Mouse (Mus musculus): ENCODE measurements at regions not wholly inside any gene's neighbourhood (a gene's known extent, or its start where the extent isn't known, plus 50 kb on each side); places are given as distances from the start of the nearest gene placed in this dataset.

- no peak overlapping the region for H3K4me2 ChIP-seq (ENCODE audit: low read depth, low read length)
- H3K4me3 ChIP-seq (ENCODE audit: low read length), result no peak overlapping the region
- peaks cover 4% of the 10 kb centered on the region; the same call in 1 of the 2 replicates for H3K4me1 ChIP-seq (replicated peaks; ENCODE audit: control insufficient read depth, insufficient read depth, low read length)
- WGBS, result 54% methylated on average over 2 of the region's 2 CpGs
- H3K9me3 ChIP-seq (ENCODE audit: control insufficient read depth, low read length), result no peaks in the 10 kb centered on the region; the same call in 1 of the 2 replicates
- ATAC-seq (ENCODE audit: low read depth), result no peak
- H3K9ac ChIP-seq (ENCODE audit: low read length), result no peak overlapping the region
- no peaks in the 10 kb centered on the region for H3K27me3 ChIP-seq (ENCODE audit: control insufficient read depth, insufficient read depth, low read depth, low read length)
- H3K27ac ChIP-seq (ENCODE audit: low read length), result no peak overlapping the region
- H3K36me3 ChIP-seq (ENCODE audit: control insufficient read depth, insufficient read depth, low read length), result no peaks in the 10 kb centered on the region
Observed at GRCm38 (mm10) chr9:117967080-117967479, 73.2 kb upstream of the Azi2 start.

GRCm38 (mm10) chr9:117966326-117966989 lies 73.8 kb upstream of the Azi2 start:
- H3K27me3 ChIP-seq (ENCODE audit: control insufficient read depth, insufficient read depth, low read depth, low read length), result no peaks in the 10 kb centered on the region
- H3K4me2 ChIP-seq (ENCODE audit: low read depth, low read length), result no peak overlapping the region
- no peaks in the 10 kb centered on the region for H3K9me3 ChIP-seq (ENCODE audit: control insufficient read depth, low read length)
- no peak overlapping the region for H3K4me3 ChIP-seq (ENCODE audit: low read length)
- H3K4me1 ChIP-seq (replicated peaks; ENCODE audit: control insufficient read depth, insufficient read depth, low read length), result peaks cover 9% of the 10 kb centered on the region; the same call in 1 of the 2 replicates
- no peaks in the 10 kb centered on the region for H3K36me3 ChIP-seq (ENCODE audit: control insufficient read depth, insufficient read depth, low read length)
- no peak overlapping the region for H3K27ac ChIP-seq (ENCODE audit: low read length)
- 47% methylated on average over 10 of the region's 10 CpGs for WGBS
- peak; percentile 71 for ATAC-seq (ENCODE audit: low read depth)
- no peak overlapping the region for H3K9ac ChIP-seq (ENCODE audit: low read length)

- H3K9me3 ChIP-seq (ENCODE audit: control insufficient read depth, low read length), result no peaks in the 10 kb centered on the region
- 30% methylated on average over 9 of the region's 9 CpGs for WGBS
- ATAC-seq (ENCODE audit: low read depth), result peak; percentile 77
- H3K9ac ChIP-seq (ENCODE audit: low read length), result no peak overlapping the region
- H3K36me3 ChIP-seq (ENCODE audit: control insufficient read depth, insufficient read depth, low read length), result no peaks in the 10 kb centered on the region
- H3K4me3 ChIP-seq (ENCODE audit: low read length), result no peak overlapping the region
- peak overlapping the region; percentile 90 for H3K27ac ChIP-seq (ENCODE audit: low read length)
- no peaks in the 10 kb centered on the region for H3K27me3 ChIP-seq (ENCODE audit: control insufficient read depth, insufficient read depth, low read depth, low read length)
- H3K4me2 ChIP-seq (ENCODE audit: low read depth, low read length), result no peak overlapping the region
- peaks cover 9% of the 10 kb centered on the region; the same call in 1 of the 2 replicates for H3K4me1 ChIP-seq (replicated peaks; ENCODE audit: control insufficient read depth, insufficient read depth, low read length)
Observed at GRCm38 (mm10) chr9:117962088-117963030, 77.9 kb upstream of the Azi2 start.

- no peaks in the 10 kb centered on the region for H3K27me3 ChIP-seq (ENCODE audit: control insufficient read depth, insufficient read depth, low read depth, low read length)
- peaks cover 12% of the 10 kb centered on the region; the same call in 1 of the 2 replicates for H3K4me1 ChIP-seq (replicated peaks; ENCODE audit: control insufficient read depth, insufficient read depth, low read length)
- 87% methylated on average over 2 of the region's 2 CpGs for WGBS
- H3K9ac ChIP-seq (ENCODE audit: low read length), result no peak overlapping the region
- no peaks in the 10 kb centered on the region for H3K9me3 ChIP-seq (ENCODE audit: control insufficient read depth, low read length)
- no peak overlapping the region for H3K4me3 ChIP-seq (ENCODE audit: low read length)
- H3K4me2 ChIP-seq (ENCODE audit: low read depth, low read length), result no peak overlapping the region
- no peak for ATAC-seq (ENCODE audit: low read depth)
- H3K36me3 ChIP-seq (ENCODE audit: control insufficient read depth, insufficient read depth, low read length), result no peaks in the 10 kb centered on the region
- H3K27ac ChIP-seq (ENCODE audit: low read length), result no peak overlapping the region
Observed at GRCm38 (mm10) chr9:117959845-117960244, 80.5 kb upstream of the Azi2 start.

GRCm38 (mm10) chr9:117957195-117957594 lies 83.1 kb upstream of the Azi2 start:
- H3K4me2 ChIP-seq (ENCODE audit: low read depth, low read length), result no peak overlapping the region
- peaks cover 9% of the 10 kb centered on the region; the same call in 1 of the 2 replicates for H3K4me1 ChIP-seq (replicated peaks; ENCODE audit: control insufficient read depth, insufficient read depth, low read length)
- H3K36me3 ChIP-seq (ENCODE audit: control insufficient read depth, insufficient read depth, low read length), result no peaks in the 10 kb centered on the region
- H3K4me3 ChIP-seq (ENCODE audit: low read length), result no peak overlapping the region
- H3K9ac ChIP-seq (ENCODE audit: low read length), result no peak overlapping the region
- no peaks in the 10 kb centered on the region for H3K27me3 ChIP-seq (ENCODE audit: control insufficient read depth, insufficient read depth, low read depth, low read length)
- 44% methylated on average over 2 of the region's 2 CpGs for WGBS
- peak; percentile 72 for ATAC-seq (ENCODE audit: low read depth)
- peak overlapping the region; percentile 84 for H3K27ac ChIP-seq (ENCODE audit: low read length)
- no peaks in the 10 kb centered on the region for H3K9me3 ChIP-seq (ENCODE audit: control insufficient read depth, low read length)

GRCm38 (mm10) chr9:117956691-117957090 lies 83.6 kb upstream of the Azi2 start:
- peak overlapping the region; percentile 82 for H3K27ac ChIP-seq (ENCODE audit: low read length)

GRCm38 (mm10) chr9:117927466-117927847 lies 112.8 kb upstream of the Azi2 start:
- no peak for ATAC-seq (ENCODE audit: low read depth)
- Histone ChIP-seq H3K4me3 (ENCODE audit: low read length) (no peak overlapping the region), H3K9ac (ENCODE audit: low read length) (no peak overlapping the region), H3K9me3 (ENCODE audit: control insufficient read depth, low read length) (no peaks in the 10 kb centered on the region), H3K4me1 (replicated peaks; ENCODE audit: control insufficient read depth, insufficient read depth, low read length) (no peaks in the 10 kb centered on the region), H3K36me3 (ENCODE audit: control insufficient read depth, insufficient read depth, low read length) (no peaks in the 10 kb centered on the region), H3K4me2 (ENCODE audit: low read depth, low read length) (no peak overlapping the region), H3K27ac (ENCODE audit: low read length) (no peak overlapping the region), H3K27me3 (ENCODE audit: control insufficient read depth, insufficient read depth, low read depth, low read length) (no peaks in the 10 kb centered on the region)
- 65% methylated on average over 7 of the region's 7 CpGs for WGBS

More at GRCm38 (mm10) chr9:117956691-117957090, 83.6 kb upstream of the Azi2 start:
- Histone ChIP-seq H3K27me3 (ENCODE audit: control insufficient read depth, insufficient read depth, low read depth, low read length) (no peaks in the 10 kb centered on the region), H3K36me3 (ENCODE audit: control insufficient read depth, insufficient read depth, low read length) (no peaks in the 10 kb centered on the region), H3K9me3 (ENCODE audit: control insufficient read depth, low read length) (no peaks in the 10 kb centered on the region), H3K9ac (ENCODE audit: low read length) (no peak overlapping the region), H3K4me3 (ENCODE audit: low read length) (no peak overlapping the region), H3K4me1 (replicated peaks; ENCODE audit: control insufficient read depth, insufficient read depth, low read length) (peaks cover 4% of the 10 kb centered on the region; the same call in 1 of the 2 replicates), H3K4me2 (ENCODE audit: low read depth, low read length) (no peak overlapping the region)
- 20% methylated on average over 2 of the region's 2 CpGs for WGBS
- peak; percentile 85 for ATAC-seq (ENCODE audit: low read depth)

- ATAC-seq (ENCODE audit: low read depth), result no peak
- Histone ChIP-seq H3K4me3 (ENCODE audit: low read length) (no peak overlapping the region), H3K9me3 (ENCODE audit: control insufficient read depth, low read length) (no peaks in the 10 kb centered on the region), H3K36me3 (ENCODE audit: control insufficient read depth, insufficient read depth, low read length) (no peaks in the 10 kb centered on the region), H3K4me1 (replicated peaks; ENCODE audit: control insufficient read depth, insufficient read depth, low read length) (no peaks in the 10 kb centered on the region), H3K27ac (ENCODE audit: low read length) (no peak overlapping the region), H3K9ac (ENCODE audit: low read length) (no peak overlapping the region), H3K4me2 (ENCODE audit: low read depth, low read length) (no peak overlapping the region), H3K27me3 (ENCODE audit: control insufficient read depth, insufficient read depth, low read depth, low read length) (no peaks in the 10 kb centered on the region)
- 72% methylated on average over 5 of the region's 5 CpGs for WGBS
Observed at GRCm38 (mm10) chr9:117926700-117927465, 113.4 kb upstream of the Azi2 start.

GRCm38 (mm10) chr9:117922992-117923391 lies 117.3 kb upstream of the Azi2 start:
- no peak overlapping the region for H3K27ac ChIP-seq (ENCODE audit: low read length)
- no peak overlapping the region for H3K4me2 ChIP-seq (ENCODE audit: low read depth, low read length)
- no peaks in the 10 kb centered on the region for H3K27me3 ChIP-seq (ENCODE audit: control insufficient read depth, insufficient read depth, low read depth, low read length)
- no peak overlapping the region for H3K9ac ChIP-seq (ENCODE audit: low read length)
- no peak overlapping the region for H3K4me3 ChIP-seq (ENCODE audit: low read length)
- H3K9me3 ChIP-seq (ENCODE audit: control insufficient read depth, low read length), result no peaks in the 10 kb centered on the region
- no peak for ATAC-seq (ENCODE audit: low read depth)
- H3K4me1 ChIP-seq (replicated peaks; ENCODE audit: control insufficient read depth, insufficient read depth, low read length), result no peaks in the 10 kb centered on the region
- H3K36me3 ChIP-seq (ENCODE audit: control insufficient read depth, insufficient read depth, low read length), result no peaks in the 10 kb centered on the region
- WGBS, result 20% methylated on average over 4 of the region's 4 CpGs
